Mouse (Mus musculus): Measurements from ENCODE around the gene Eml4. TPM values are rescaled to one million over a fixed set of nuclear protein-coding genes. Genes with fewer than 3 reads are reported as not detected.

Gene Eml4
- polyA plus RNA-seq, 1 experiment, result 0.01 TPM

- TF ChIP-seq GATA1 (IDR thresholded peaks at IDR 0.05; ENCODE audit: low read length) (no peak), TAL1 (IDR thresholded peaks at IDR 0.05; ENCODE audit: low read length) (no peak)
Measured at GRCm38 (mm10) chr17:83524753-83525152, 174.0 kb downstream of the Eml4 start.

GRCm38 (mm10) chr17:83525596-83525995 is 174.9 kb downstream of the Eml4 start:
- Histone ChIP-seq H3K4me1 (ENCODE audit: control insufficient read depth) (peaks cover 38% of the 10 kb centered on the region), H3K4me3 (replicated peaks) (peak overlapping the region; percentile 37), H3K27me3 (ENCODE audit: control insufficient read depth) (no peaks in the 10 kb centered on the region), H3K9me3 (ENCODE audit: control insufficient read depth, low read length) (no peaks in the 10 kb centered on the region), H3K36me3 (ENCODE audit: control insufficient read depth) (no peaks in the 10 kb centered on the region)
- no peak for TF ChIP-seq TAL1 (IDR thresholded peaks at IDR 0.05; ENCODE audit: low read length)
- no peak for TF ChIP-seq GATA1 (IDR thresholded peaks at IDR 0.05; ENCODE audit: low read length)

More at GRCm38 (mm10) chr17:83524753-83525152, 174.0 kb downstream of the Eml4 start:
- Histone ChIP-seq H3K27me3 (ENCODE audit: control insufficient read depth) (no peaks in the 10 kb centered on the region), H3K9me3 (ENCODE audit: control insufficient read depth, low read length) (no peaks in the 10 kb centered on the region), H3K36me3 (ENCODE audit: control insufficient read depth) (no peaks in the 10 kb centered on the region), H3K4me1 (ENCODE audit: control insufficient read depth) (peaks cover 38% of the 10 kb centered on the region), H3K4me3 (replicated peaks) (no peak overlapping the region)

- Histone ChIP-seq H3K4me1 (ENCODE audit: control insufficient read depth) (peaks cover 38% of the 10 kb centered on the region), H3K36me3 (ENCODE audit: control insufficient read depth) (no peaks in the 10 kb centered on the region), H3K27me3 (ENCODE audit: control insufficient read depth) (no peaks in the 10 kb centered on the region), H3K4me3 (replicated peaks) (peak overlapping the region; percentile 37), H3K9me3 (ENCODE audit: control insufficient read depth, low read length) (no peaks in the 10 kb centered on the region)
- TF ChIP-seq TAL1 (IDR thresholded peaks at IDR 0.05; ENCODE audit: low read length), result no peak
- TF ChIP-seq GATA1 (IDR thresholded peaks at IDR 0.05; ENCODE audit: low read length), result no peak
Measured at GRCm38 (mm10) chr17:83526091-83526561, 175.4 kb downstream of the Eml4 start.

GRCm38 (mm10) chr17:83526624-83527532 is 176.1 kb downstream of the Eml4 start:
- H3K36me3 ChIP-seq (ENCODE audit: control insufficient read depth), result no peaks in the 10 kb centered on the region
- H3K4me1 ChIP-seq (ENCODE audit: control insufficient read depth), result peaks cover 38% of the 10 kb centered on the region
- H3K9me3 ChIP-seq (ENCODE audit: control insufficient read depth, low read length), result no peaks in the 10 kb centered on the region
- H3K4me3 ChIP-seq (replicated peaks), result peak overlapping the region; percentile 56
- no peaks in the 10 kb centered on the region for H3K27me3 ChIP-seq (ENCODE audit: control insufficient read depth)
- TF ChIP-seq GATA1 (IDR thresholded peaks at IDR 0.05; ENCODE audit: low read length), result no peak
- no peak for TF ChIP-seq TAL1 (IDR thresholded peaks at IDR 0.05; ENCODE audit: low read length)

- Histone ChIP-seq H3K36me3 (ENCODE audit: control insufficient read depth) (no peaks in the 10 kb centered on the region), H3K4me3 (replicated peaks) (peak overlapping the region; percentile 56), H3K27me3 (ENCODE audit: control insufficient read depth) (peaks cover 2% of the 10 kb centered on the region; the same call in 1 of the 2 replicates), H3K9me3 (ENCODE audit: control insufficient read depth, low read length) (no peaks in the 10 kb centered on the region), H3K4me1 (ENCODE audit: control insufficient read depth) (peaks cover 38% of the 10 kb centered on the region)
- TF ChIP-seq GATA1 (IDR thresholded peaks at IDR 0.05; ENCODE audit: low read length) (no peak), TAL1 (IDR thresholded peaks at IDR 0.05; ENCODE audit: low read length) (no peak)
Measured at GRCm38 (mm10) chr17:83527651-83528381, 177.1 kb downstream of the Eml4 start.

Other genes starting within 250 kb of the Eml4 start
- 0.02 and 0.12 TPM in 2 replicates for gene Pkdcc, start 135.6 kb upstream of the Eml4 start, polyA plus RNA-seq (2012)
- 4.1 and 7.3 TPM in 2 replicates for gene Cox7a2l, start 166.4 kb downstream of the Eml4 start, polyA plus RNA-seq (2012)

Data from erythroblast, embryonic 14.5 days (primary cell).